Mouse (Mus musculus): Measurements from ENCODE around the gene Triml2. TPM values are rescaled to one million over a fixed set of nuclear protein-coding genes. Genes with fewer than 3 reads are reported as not detected.

Gene Triml2
- total RNA-seq (2014; fragmentation: Nextera tagmentation) = not detected in 2 replicates
- 0.06 and 0.16 TPM in 2 replicates for total RNA-seq (2017)
- polyA plus RNA-seq (2012) = not detected in 2 replicates

- TF ChIP-seq CTCF (IDR thresholded peaks at IDR 0.05; ENCODE audit: low read depth, low read length) (no peak), GATA1 (IDR thresholded peaks at IDR 0.05; ENCODE audit: borderline replicate concordance, low read length) (no peak), GATA2 (IDR thresholded peaks at IDR 0.05; ENCODE audit: borderline replicate concordance, low read depth, low read length) (no peak), TAL1 (conservative IDR thresholded peaks at IDR 0.05; ENCODE audit: low read depth, low read length) (no peak)
- DNase-seq (ENCODE audit: low spot score) (no peak), ATAC-seq (ENCODE audit: extremely low read depth, insufficient number of reproducible peaks, low FRiP score, poor library complexity, severe bottlenecking) (no peak)
- Histone ChIP-seq H3K36me3 (replicated peaks) (no peaks in the 10 kb centered on the region), H3K4me1 (ENCODE audit: insufficient read depth, low read depth, low read length) (no peaks in the 10 kb centered on the region), H3K27me3 (ENCODE audit: insufficient read depth, low read length) (no peaks in the 10 kb centered on the region), H3K4me3 (ENCODE audit: low read depth, low read length) (no peak within 1 kb of the TSS), H3K9me3 (replicated peaks) (peaks cover 12% of the 10 kb centered on the region)
Measured at GRCm38 (mm10) chr8:43180054-43180690, at the start of gene Triml2. Gene Triml2 (plus strand): TSS chr8:43180541.

- TF ChIP-seq CTCF (IDR thresholded peaks at IDR 0.05; ENCODE audit: low read depth, low read length) (no peak), GATA1 (IDR thresholded peaks at IDR 0.05; ENCODE audit: borderline replicate concordance, low read length) (no peak)
- DNase-seq (ENCODE audit: low spot score) (no peak), ATAC-seq (ENCODE audit: extremely low read depth, insufficient number of reproducible peaks, low FRiP score, poor library complexity, severe bottlenecking) (no peak)
- Histone ChIP-seq H3K36me3 (replicated peaks) (no peaks in the 10 kb centered on the region), H3K4me3 (ENCODE audit: low read depth, low read length) (no peak within 1 kb of the TSS), H3K27me3 (ENCODE audit: insufficient read depth, low read length) (no peaks in the 10 kb centered on the region), H3K9me3 (replicated peaks) (peaks cover 6% of the 10 kb centered on the region), H3K4me1 (ENCODE audit: insufficient read depth, low read depth, low read length) (no peaks in the 10 kb centered on the region)
Measured at GRCm38 (mm10) chr8:43141386-43141785, 39.0 kb upstream of the Triml2 start, which contains the start of gene Triml1. Gene Triml1 (minus strand): TSS chr8:43141486.

GRCm38 (mm10) chr8:43149307-43149706 lies 31.0 kb upstream of the Triml2 start:
- Histone ChIP-seq H3K36me3 (replicated peaks) (no peaks in the 10 kb centered on the region), H3K4me3 (ENCODE audit: low read depth, low read length) (no peak overlapping the region), H3K4me1 (ENCODE audit: insufficient read depth, low read depth, low read length) (no peaks in the 10 kb centered on the region), H3K27me3 (ENCODE audit: insufficient read depth, low read length) (no peaks in the 10 kb centered on the region), H3K9me3 (replicated peaks) (no peaks in the 10 kb centered on the region)
- DNase-seq (ENCODE audit: low spot score) (no peak), ATAC-seq (ENCODE audit: extremely low read depth, insufficient number of reproducible peaks, low FRiP score, poor library complexity, severe bottlenecking) (no peak)
- TF ChIP-seq GATA1 (IDR thresholded peaks at IDR 0.05; ENCODE audit: borderline replicate concordance, low read length) (no peak), POLR2AphosphoS5 (IDR thresholded peaks at IDR 0.05; ENCODE audit: insufficient replicate concordance, low read depth, low read length) (no peak)

GRCm38 (mm10) chr8:43163255-43163654 lies 17.1 kb upstream of the Triml2 start:
- DNase-seq (ENCODE audit: low spot score) (no peak), ATAC-seq (ENCODE audit: extremely low read depth, insufficient number of reproducible peaks, low FRiP score, poor library complexity, severe bottlenecking) (no peak)
- no peaks in the 10 kb centered on the region for H3K36me3 ChIP-seq (replicated peaks)
- TF ChIP-seq GATA1 (IDR thresholded peaks at IDR 0.05; ENCODE audit: borderline replicate concordance, low read length) = no peak
- no peak for TF ChIP-seq GATA2 (IDR thresholded peaks at IDR 0.05; ENCODE audit: borderline replicate concordance, low read depth, low read length)
- TF ChIP-seq POLR2AphosphoS5 (IDR thresholded peaks at IDR 0.05; ENCODE audit: insufficient replicate concordance, low read depth, low read length) = no peak
- no peak for TF ChIP-seq CTCF (IDR thresholded peaks at IDR 0.05; ENCODE audit: low read depth, low read length)
- TF ChIP-seq TAL1 (conservative IDR thresholded peaks at IDR 0.05; ENCODE audit: low read depth, low read length) = no peak
- H3K4me3 ChIP-seq (ENCODE audit: low read depth, low read length) = no peak overlapping the region
- H3K27me3 ChIP-seq (ENCODE audit: insufficient read depth, low read length) = no peaks in the 10 kb centered on the region
- peaks cover 22% of the 10 kb centered on the region for H3K9me3 ChIP-seq (replicated peaks)
- H3K4me1 ChIP-seq (ENCODE audit: insufficient read depth, low read depth, low read length) = no peaks in the 10 kb centered on the region

- Histone ChIP-seq H3K27me3 (ENCODE audit: insufficient read depth, low read length) (no peaks in the 10 kb centered on the region), H3K36me3 (replicated peaks) (no peaks in the 10 kb centered on the region), H3K4me1 (ENCODE audit: insufficient read depth, low read depth, low read length) (no peaks in the 10 kb centered on the region), H3K9me3 (replicated peaks) (peaks cover 17% of the 10 kb centered on the region), H3K4me3 (ENCODE audit: low read depth, low read length) (no peak overlapping the region)
- no peak for ATAC-seq (ENCODE audit: extremely low read depth, insufficient number of reproducible peaks, low FRiP score, poor library complexity, severe bottlenecking)
- TF ChIP-seq POLR2AphosphoS5 (IDR thresholded peaks at IDR 0.05; ENCODE audit: insufficient replicate concordance, low read depth, low read length) = no peak
- no peak for TF ChIP-seq GATA2 (IDR thresholded peaks at IDR 0.05; ENCODE audit: borderline replicate concordance, low read depth, low read length)
- no peak for TF ChIP-seq GATA1 (IDR thresholded peaks at IDR 0.05; ENCODE audit: borderline replicate concordance, low read length)
- no peak for TF ChIP-seq TAL1 (conservative IDR thresholded peaks at IDR 0.05; ENCODE audit: low read depth, low read length)
- no peak for TF ChIP-seq CTCF (IDR thresholded peaks at IDR 0.05; ENCODE audit: low read depth, low read length)
- DNase-seq (ENCODE audit: low spot score) = no peak
Measured at GRCm38 (mm10) chr8:43164453-43164852, 15.9 kb upstream of the Triml2 start.

GRCm38 (mm10) chr8:43168083-43168482 lies 12.3 kb upstream of the Triml2 start:
- DNase-seq (ENCODE audit: low spot score) (no peak), ATAC-seq (ENCODE audit: extremely low read depth, insufficient number of reproducible peaks, low FRiP score, poor library complexity, severe bottlenecking) (no peak)
- H3K4me3 ChIP-seq (ENCODE audit: low read depth, low read length) = no peak overlapping the region
- H3K9me3 ChIP-seq (replicated peaks) = peaks cover 13% of the 10 kb centered on the region
- H3K4me1 ChIP-seq (ENCODE audit: insufficient read depth, low read depth, low read length) = no peaks in the 10 kb centered on the region
- no peaks in the 10 kb centered on the region for H3K36me3 ChIP-seq (replicated peaks)
- H3K27me3 ChIP-seq (ENCODE audit: insufficient read depth, low read length) = no peaks in the 10 kb centered on the region
- TF ChIP-seq GATA1 (IDR thresholded peaks at IDR 0.05; ENCODE audit: borderline replicate concordance, low read length) = no peak
- TF ChIP-seq CTCF (IDR thresholded peaks at IDR 0.05; ENCODE audit: low read depth, low read length) = no peak
- TF ChIP-seq GATA2 (IDR thresholded peaks at IDR 0.05; ENCODE audit: borderline replicate concordance, low read depth, low read length) = no peak
